Mouse (Mus musculus) CH12.LX (cell line): ENCODE results near the gene Fpgs. TPM values are rescaled to one million over a fixed set of nuclear protein-coding genes. Genes with fewer than 3 reads are reported as not detected.

Experiments used
- DNase-seq: peaks from one replicate; pipeline ENCODE4 v3.0.0-alpha.2; 2013; ENCODE audit errors: extremely low read depth
- H3K27ac ChIP-seq: 2 replicates; pipeline ENCODE4 v1.5.1; 2012; ENCODE audit warnings: low read depth, mild to moderate bottlenecking, control low read depth, moderate library complexity; ENCODE audit not compliant: insufficient read depth
- H3K27me3 ChIP-seq: replicated peaks from 2 replicates; pipeline ENCODE3; 2012; ENCODE audit warnings: inconsistent platforms
- H3K36me3 ChIP-seq, 2 experiments: replicated peaks in 1 of 2; 2 replicates each; pipeline versions ENCODE3 to v1.6.1; 2012; ENCODE audit warnings: inconsistent platforms in 1 of 2, low read length in 1 of 2, mild to moderate bottlenecking in 1 of 2, mixed read lengths in 1 of 2, moderate library complexity in 1 of 2; ENCODE audit not compliant: control insufficient read depth in 1 of 2, insufficient read depth in 1 of 2
- H3K4me1 ChIP-seq, 2 experiments: 2 replicates each; pipeline ENCODE4 v1.6.1; 2012; ENCODE audit warnings: inconsistent platforms in 1 of 2, moderate library complexity in 1 of 2; ENCODE audit not compliant: insufficient read depth in 2 of 2, control insufficient read depth in 1 of 2
- H3K4me2 ChIP-seq: 2 replicates; pipeline ENCODE4 v1.6.1; 2012; ENCODE audit warnings: low read depth, mild to moderate bottlenecking, control low read depth; ENCODE audit not compliant: poor library complexity, insufficient read depth, severe bottlenecking
- H3K4me3 ChIP-seq, 3 experiments: fragments of 150-350 bp in 1 of 3; sonication (generic) in 1 of 3; replicated peaks in 1 of 3; 2 replicates each; pipeline versions ENCODE3 to v1.5.1; 2011 to 2012; ENCODE audit warnings: low read depth in 2 of 3, low read length in 2 of 3, mild to moderate bottlenecking in 2 of 3, moderate library complexity in 2 of 3, control low read depth in 1 of 3, improper control_type of control experiment in 1 of 3, inconsistent platforms in 1 of 3, mixed read lengths in 1 of 3; ENCODE audit not compliant: poor library complexity in 1 of 3
- H3K79me2 ChIP-seq: replicated peaks from 2 replicates; pipeline ENCODE4 v1.6.1; 2012; ENCODE audit warnings: mild to moderate bottlenecking, moderate library complexity; ENCODE audit not compliant: control insufficient read depth, poor library complexity, insufficient read depth, severe bottlenecking; ENCODE audit errors: extremely low read depth
- H3K9ac ChIP-seq: 2 replicates; pipeline ENCODE4 v1.6.1; 2012; ENCODE audit warnings: low read depth, mild to moderate bottlenecking, control low read depth, moderate library complexity; ENCODE audit not compliant: insufficient read depth
- H3K9me3 ChIP-seq: replicated peaks from 2 replicates; pipeline ENCODE3; 2012; ENCODE audit warnings: low read length, inconsistent platforms, mixed read lengths
- BHLHE40 ChIP-seq: IDR thresholded peaks from 2 replicates; pipeline ENCODE4 v1.6.1; 2011; ENCODE audit warnings: mild to moderate bottlenecking, low read depth, low read length, improper control_type of control experiment
- CHD1 ChIP-seq: IDR thresholded peaks from 2 replicates; pipeline ENCODE4 v1.6.1; 2012; ENCODE audit warnings: low read depth, low read length, improper control_type of control experiment, inconsistent platforms
- CHD2 ChIP-seq: IDR thresholded peaks from 2 replicates; pipeline ENCODE4 v1.6.1; 2011; ENCODE audit warnings: low read length, improper control_type of control experiment
- CTCF ChIP-seq, 2 experiments: IDR thresholded peaks in 1 of 2; conservative IDR thresholded peaks in 1 of 2; 2 replicates each; pipeline ENCODE4 v1.5.1; 2011 to 2012; ENCODE audit warnings: low read depth in 2 of 2, low read length in 2 of 2, improper control_type of control experiment in 1 of 2, inconsistent platforms in 1 of 2, mild to moderate bottlenecking in 1 of 2, moderate library complexity in 1 of 2
- E2F4 ChIP-seq: IDR thresholded peaks from 2 replicates; pipeline ENCODE4 v1.6.1; 2011; ENCODE audit warnings: low read depth, low read length, improper control_type of control experiment; ENCODE audit not compliant: insufficient replicate concordance
- ELF1 ChIP-seq: IDR thresholded peaks from 2 replicates; pipeline ENCODE4 v1.6.1; 2014; ENCODE audit warnings: low read depth, mild to moderate bottlenecking, inconsistent platforms, low read length, improper control_type of control experiment
- ETS1 ChIP-seq: conservative IDR thresholded peaks from 2 replicates; pipeline ENCODE4 v1.6.1; 2012; ENCODE audit warnings: low read depth, mild to moderate bottlenecking, inconsistent platforms, low read length, improper control_type of control experiment, moderate library complexity
- GABPA ChIP-seq: IDR thresholded peaks from 2 replicates; pipeline ENCODE4 v1.6.1; 2012; ENCODE audit warnings: low read depth, low read length, improper control_type of control experiment, inconsistent platforms; ENCODE audit not compliant: insufficient replicate concordance
- HCFC1 ChIP-seq: IDR thresholded peaks from 2 replicates; pipeline ENCODE4 v1.6.1; 2012; ENCODE audit warnings: low read depth, mild to moderate bottlenecking, inconsistent platforms, low read length, improper control_type of control experiment
- IRF4 ChIP-seq: IDR thresholded peaks from 2 replicates; pipeline ENCODE4 v1.6.1; 2014; ENCODE audit warnings: low read depth, mild to moderate bottlenecking, inconsistent platforms, low read length, improper control_type of control experiment
- JUN ChIP-seq: IDR thresholded peaks from 2 replicates; pipeline ENCODE4 v1.6.1; 2011; ENCODE audit warnings: low read depth, mild to moderate bottlenecking, low read length, improper control_type of control experiment, moderate library complexity; ENCODE audit not compliant: insufficient read depth
- JUND ChIP-seq: conservative IDR thresholded peaks from 2 replicates; pipeline ENCODE4 v1.6.1; 2011; ENCODE audit warnings: low read depth, low read length, improper control_type of control experiment
- MAFK ChIP-seq: IDR thresholded peaks from 2 replicates; pipeline ENCODE4 v1.6.1; 2011; ENCODE audit warnings: low read length, improper control_type of control experiment; ENCODE audit not compliant: insufficient replicate concordance
- MAZ ChIP-seq: IDR thresholded peaks from 2 replicates; pipeline ENCODE4 v1.6.1; 2012; ENCODE audit warnings: low read depth, mild to moderate bottlenecking, inconsistent platforms, low read length, improper control_type of control experiment, moderate library complexity
- MYC ChIP-seq: IDR thresholded peaks from 2 replicates; pipeline ENCODE4 v1.6.1; 2011; ENCODE audit warnings: low read depth, mild to moderate bottlenecking, improper control_type of control experiment, low read length
- NELFE ChIP-seq: IDR thresholded peaks from 2 replicates; pipeline ENCODE4 v1.6.1; 2011; ENCODE audit warnings: low read depth, low read length, improper control_type of control experiment
- NRF1 ChIP-seq: IDR thresholded peaks from 2 replicates; pipeline ENCODE4 v1.6.1; 2014; ENCODE audit warnings: low read depth, mild to moderate bottlenecking, inconsistent platforms, low read length, improper control_type of control experiment, moderate library complexity
- PAX5 ChIP-seq: IDR thresholded peaks from 2 replicates; pipeline ENCODE4 v1.6.1; 2012; ENCODE audit warnings: low read length, inconsistent platforms, mixed read lengths
- POLR2A ChIP-seq: IDR thresholded peaks from 2 replicates; pipeline ENCODE4 v1.6.1; 2011; ENCODE audit warnings: low read depth, mild to moderate bottlenecking, improper control_type of control experiment, low read length
- POLR2AphosphoS2 ChIP-seq: IDR thresholded peaks from 2 replicates; pipeline ENCODE4 v1.6.1; 2011; ENCODE audit warnings: low read depth, low read length, improper control_type of control experiment
- RAD21 ChIP-seq: IDR thresholded peaks from 2 replicates; pipeline ENCODE4 v1.6.1; 2011; ENCODE audit warnings: low read depth, mild to moderate bottlenecking, low read length, improper control_type of control experiment, moderate library complexity
- RCOR1 ChIP-seq: conservative IDR thresholded peaks from 2 replicates; pipeline ENCODE4 v1.6.1; 2012; ENCODE audit warnings: low read depth, mild to moderate bottlenecking, inconsistent platforms, low read length, improper control_type of control experiment
- SIN3A ChIP-seq: IDR thresholded peaks from 2 replicates; pipeline ENCODE4 v1.6.1; 2012; ENCODE audit warnings: low read length, improper control_type of control experiment, inconsistent platforms
- SMC3 ChIP-seq: IDR thresholded peaks from 2 replicates; pipeline ENCODE4 v1.6.1; 2011; ENCODE audit warnings: low read depth, low read length, improper control_type of control experiment
- UBTF ChIP-seq: IDR thresholded peaks from 2 replicates; pipeline ENCODE4 v1.6.1; 2012; ENCODE audit warnings: low read depth, mild to moderate bottlenecking, inconsistent platforms, low read length, improper control_type of control experiment, moderate library complexity
- USF1 ChIP-seq: IDR thresholded peaks from 2 replicates; pipeline ENCODE4 v1.6.1; 2014; ENCODE audit warnings: low read depth, mild to moderate bottlenecking, inconsistent platforms, low read length, improper control_type of control experiment
- ZC3H11A ChIP-seq: IDR thresholded peaks from 2 replicates; pipeline ENCODE4 v1.6.1; 2012; ENCODE audit warnings: low read depth, mild to moderate bottlenecking, inconsistent platforms, low read length, improper control_type of control experiment
- ZKSCAN1 ChIP-seq: IDR thresholded peaks from 2 replicates; pipeline ENCODE4 v1.6.1; 2012; ENCODE audit warnings: low read depth, inconsistent platforms, low read length, improper control_type of control experiment, borderline replicate concordance
- ZMIZ1 ChIP-seq: IDR thresholded peaks from 2 replicates; pipeline ENCODE4 v1.6.1; 2012; ENCODE audit warnings: low read depth, mild to moderate bottlenecking, inconsistent platforms, low read length, improper control_type of control experiment
- ZNF384 ChIP-seq: IDR thresholded peaks from 2 replicates; pipeline ENCODE4 v1.6.1; 2012; ENCODE audit warnings: low read depth, low read length, improper control_type of control experiment, inconsistent platforms
- dilution Hi-C: fragments of 300-500 bp; cut with MboI; formaldehyde crosslinking; loops from 2 replicates; pipeline ENCODE4 v1.14.3; 2020; ENCODE audit warnings: low sequenced_read_pairs; ENCODE audit not compliant: extremely low pct_unique_long_range_greater_than_20kb, extremely low pct_ligation_motif_present
- in situ Hi-C: fragments of 300-500 bp; cut with MboI; formaldehyde crosslinking; loops from 3 replicates; pipeline ENCODE4 v1.14.3; 2019; ENCODE audit warnings: low sequenced_read_pairs, low pct_ligation_motif_present, low pct_unique_long_range_greater_than_20kb, mixed read lengths
- polyA plus RNA-seq: library from polyadenylated mRNA; unstranded; fragments of >175 nt; gene quantifications from 2 replicates; pipeline ENCODE4 v1.2.1, GENCODE M21; 2012; ENCODE audit warnings: low read depth; ENCODE audit not compliant: insufficient read length
- total RNA-seq, 2 experiments: library from RNA; depleted of rRNA; stranded (reverse); fragments of 300-350 nt in 1 of 2; fragments of >200 nt in 1 of 2; gene quantifications; 2 replicates each; pipeline ENCODE4 v1.2.3; 2012 to 2014

Gene Fpgs
- total and polyA plus RNA-seq, 3 experiments: 31.8 to 59.2 (median 41.8) TPM

GRCm38 (mm10) chr2:32691041-32691440, 12.9 kb downstream of the Fpgs start:
- no peak overlapping the region for H3K9ac ChIP-seq
- peaks cover 11% of the 10 kb centered on the region; the same call in 1 of the 2 replicates for H3K79me2 ChIP-seq
- H3K27me3 ChIP-seq: no peaks in the 10 kb centered on the region
- DNase-seq: no peak
- dilution Hi-C loops: no loop called here
- H3K36me3 ChIP-seq: peaks cover 31 to 54% of the 10 kb centered on the region in 2 experiments
- H3K4me1 ChIP-seq: peaks cover 11 to 38% of the 10 kb centered on the region in 2 experiments
- in situ Hi-C loops: no loop called here
- H3K4me2 ChIP-seq: no peak overlapping the region
- no peak overlapping the region for H3K4me3 ChIP-seq
- no peak overlapping the region; the same call in 1 of the 2 replicates for H3K27ac ChIP-seq
- no peaks in the 10 kb centered on the region for H3K9me3 ChIP-seq
- no peak for TF ChIP-seq NELFE
- no peak for TF ChIP-seq ETS1
- TF ChIP-seq GABPA: no peak
- TF ChIP-seq ZMIZ1: no peak
- no peak for TF ChIP-seq USF1
- no peak for TF ChIP-seq ZNF384
- no peak for TF ChIP-seq SIN3A
- TF ChIP-seq JUND: no peak
- TF ChIP-seq BHLHE40: no peak
- TF ChIP-seq ZKSCAN1: no peak
- TF ChIP-seq JUN: no peak
- no peak for TF ChIP-seq SMC3
- TF ChIP-seq UBTF: no peak
- no peak for TF ChIP-seq ZC3H11A

- H3K4me2 ChIP-seq: no peak overlapping the region
- no peak overlapping the region for H3K9ac ChIP-seq
- peaks cover 48 to 70% of the 10 kb centered on the region in 2 experiments for H3K36me3 ChIP-seq
- TF ChIP-seq ZC3H11A (peak; percentile 82), CHD2 (no peak), ZKSCAN1 (no peak), GABPA (no peak), NELFE (peak; percentile 93; the same call in 1 of the 2 replicates), IRF4 (peak; percentile 38; the same call in 1 of the 2 replicates), MAFK (no peak), E2F4 (no peak), RCOR1 (no peak), JUND (0 out of 2 replicates have a peak, but pooled peaks have one; percentile 20), RAD21 (peak; percentile 93), MYC (no peak), NRF1 (no peak), ETS1 (no peak), HCFC1 (no peak), CTCF (conservative IDR thresholded peaks at IDR 0.05 in 1 of 2, IDR thresholded peaks at IDR 0.05 in 1 of 2; ENCODE audit: low read depth in 2 of 2, low read length in 2 of 2) (peak; percentile 99 to 100), ZNF384 (no peak; the same call in 1 of the 2 replicates), POLR2AphosphoS2 (no peak), SMC3 (peak; percentile 99), PAX5 (no peak), ELF1 (no peak), UBTF (no peak), POLR2A (no peak), MAZ (peak; percentile 98), CHD1 (no peak)
- no peak overlapping the region for H3K27ac ChIP-seq
- peaks cover 11% of the 10 kb centered on the region; the same call in 1 of the 2 replicates for H3K79me2 ChIP-seq
- H3K27me3 ChIP-seq: no peaks in the 10 kb centered on the region
- in situ Hi-C loops: no loop called here
- H3K4me3 ChIP-seq: no peak overlapping the region
- dilution Hi-C loops: no loop called here
- H3K4me1 ChIP-seq: peaks cover 11 to 29% of the 10 kb centered on the region in 2 experiments
- H3K9me3 ChIP-seq: no peaks in the 10 kb centered on the region
- DNase-seq: peak; percentile 95
Observed at GRCm38 (mm10) chr2:32689420-32689819, 14.5 kb downstream of the Fpgs start.
